Mouse (Mus musculus) R1 (cell line): ENCODE results near the gene 1700025G04Rik.

Experiments
- DNase-seq: peaks from one replicate; pipeline ENCODE4 v3.0.0-alpha.2; 2018; ENCODE audit warnings: low read depth, low spot score

The 1700025G04Rik gene

GRCm38 (mm10) chr1:152076222-152076845, 13.6 kb downstream of the 1700025G04Rik start:
- peak; percentile 18 for DNase-seq

GRCm38 (mm10) chr1:152075725-152076124, 14.2 kb downstream of the 1700025G04Rik start:
- DNase-seq = no peak

DNA sequence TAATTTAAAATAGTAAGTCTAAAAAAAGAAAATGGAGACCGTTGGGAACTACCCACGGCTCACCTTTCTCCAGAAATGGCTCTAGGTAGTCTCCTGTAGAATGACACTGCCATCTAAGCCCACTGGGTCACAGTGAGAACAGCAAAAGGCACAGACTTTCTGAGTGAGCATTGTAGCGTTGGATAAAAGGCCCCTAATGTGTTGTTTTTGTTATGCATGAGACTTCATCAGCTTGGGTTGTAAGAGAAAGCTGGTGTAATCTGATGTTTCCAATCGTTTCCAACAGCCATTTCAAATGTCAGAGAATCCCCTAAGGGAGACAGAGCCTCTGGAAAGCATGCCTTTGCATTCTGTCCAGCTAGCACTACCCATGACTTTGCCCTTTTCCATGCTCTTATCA, 19.5 kb downstream of the 1700025G04Rik start:
- DNase-seq = peak; percentile 70

- peak; percentile 24 for DNase-seq
Observed at GRCm38 (mm10) chr1:152069745-152070144, 20.2 kb downstream of the 1700025G04Rik start.

GRCm38 (mm10) chr1:152067919-152068318, 22.0 kb downstream of the 1700025G04Rik start:
- no peak for DNase-seq

DNA sequence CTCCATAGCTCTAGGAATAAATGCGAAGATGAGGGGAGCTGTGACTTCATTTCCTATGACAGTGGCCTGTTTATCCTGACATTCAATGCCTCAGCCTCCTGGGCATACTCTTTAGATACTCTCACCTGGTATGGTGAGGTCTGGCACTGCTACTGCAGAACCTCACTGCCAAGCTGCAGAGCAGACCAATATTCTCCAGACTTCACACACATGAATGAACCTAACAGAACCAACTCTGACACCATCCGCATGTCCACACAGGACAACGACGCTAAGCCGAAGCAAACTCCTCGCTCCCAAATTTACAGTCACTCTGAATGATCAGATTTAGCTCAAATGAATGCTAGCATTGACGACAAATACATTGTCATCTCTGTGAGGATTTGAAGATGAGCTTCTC, 24.4 kb downstream of the 1700025G04Rik start:
- DNase-seq = no peak

DNA sequence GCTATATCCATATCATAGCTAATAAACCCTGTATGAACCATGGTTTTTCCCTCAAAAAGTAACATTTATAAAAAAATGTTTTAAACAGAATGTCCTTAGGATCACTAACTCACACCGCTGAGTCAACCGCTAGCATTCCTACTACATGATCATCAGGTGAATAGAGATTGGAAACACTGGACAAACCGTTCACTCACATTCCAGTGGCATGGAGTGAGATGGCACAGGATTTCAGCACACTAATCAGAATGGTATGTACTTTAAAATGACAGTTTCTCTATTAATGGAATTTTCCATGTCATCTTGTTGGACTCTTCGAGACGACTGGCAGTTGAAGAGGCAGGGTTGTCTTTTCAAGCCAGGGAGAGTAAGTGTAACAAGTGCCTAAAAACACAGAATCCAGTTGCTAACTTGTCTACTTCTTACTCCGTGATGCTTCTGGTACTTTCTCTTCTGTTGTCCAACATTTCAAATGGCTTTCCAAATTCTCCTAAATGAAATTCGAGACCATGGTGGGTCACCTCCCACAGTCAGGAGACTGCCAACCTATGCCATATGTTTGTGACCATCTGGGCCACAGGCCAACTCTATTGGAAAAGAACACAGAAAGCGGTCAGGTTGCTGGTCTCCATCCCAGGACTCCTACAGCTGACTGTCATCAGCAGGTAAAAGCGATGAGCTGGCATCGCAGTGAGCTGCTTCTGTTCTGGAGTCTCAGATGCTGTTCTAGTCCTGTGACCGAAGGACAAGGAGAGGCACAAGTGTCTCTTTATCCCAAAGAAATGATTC, 26.4 kb downstream of the 1700025G04Rik start:
- no peak for DNase-seq

DNA sequence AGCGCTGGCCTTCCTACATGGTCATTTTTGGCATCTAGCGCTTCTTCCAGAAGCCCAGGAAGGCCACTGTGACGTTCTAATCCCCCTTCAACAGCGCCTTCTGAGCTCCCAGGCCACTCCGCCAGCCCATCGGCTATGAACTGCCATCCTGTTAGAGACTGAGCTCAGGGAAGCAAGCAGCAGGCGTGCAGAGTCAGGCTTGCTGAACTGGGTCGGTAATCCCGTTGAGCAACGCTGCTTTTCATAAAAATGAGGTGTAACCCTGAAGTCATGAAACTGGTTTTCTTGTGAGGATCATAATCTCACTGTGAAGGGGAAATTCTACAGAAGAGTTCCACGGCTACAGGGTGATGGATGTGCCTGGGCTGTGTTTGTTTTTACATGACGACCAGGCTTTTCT, 28.2 kb downstream of the 1700025G04Rik start:
- DNase-seq = no peak

DNA sequence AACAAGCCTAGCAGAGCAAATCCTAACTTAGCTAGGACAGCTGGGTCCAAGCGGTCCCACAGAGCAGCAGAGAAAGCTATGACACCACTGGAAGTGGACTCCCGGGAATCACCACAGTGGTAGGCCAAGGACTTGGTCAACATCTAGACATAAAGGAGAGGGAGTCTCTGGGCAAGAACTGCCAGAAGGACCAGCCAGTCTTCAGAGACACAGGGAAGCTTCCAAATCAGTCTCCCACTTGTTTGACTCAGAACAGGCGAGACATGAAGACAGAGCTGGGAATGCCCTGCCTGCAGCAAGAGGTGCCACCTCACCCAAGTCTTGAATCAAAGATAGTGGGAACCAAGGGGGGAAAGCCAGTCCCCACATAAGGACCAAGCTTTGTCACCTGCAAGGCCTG, 29.7 kb downstream of the 1700025G04Rik start:
- no peak for DNase-seq

GRCm38 (mm10) chr1:152058776-152059175, 31.1 kb downstream of the 1700025G04Rik start:
- no peak for DNase-seq

DNA sequence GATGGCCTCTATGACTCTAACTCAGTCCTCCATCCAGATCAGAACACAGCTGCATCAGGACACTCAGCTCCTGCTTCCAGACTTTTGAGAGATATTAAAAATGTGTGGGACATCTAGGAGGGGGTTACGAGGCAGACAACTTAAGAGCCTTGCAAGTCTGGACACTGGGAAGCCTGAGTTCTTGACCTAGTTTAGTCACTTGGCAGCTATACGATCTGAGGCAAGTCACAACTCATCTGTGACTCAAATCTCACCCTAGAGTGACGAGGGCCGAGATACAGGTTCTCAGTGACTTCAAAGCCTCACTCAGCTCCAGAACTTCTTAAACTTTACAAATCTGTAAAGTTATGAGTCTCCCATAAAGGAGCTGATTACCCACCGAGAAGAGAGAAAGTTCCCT, 36.8 kb downstream of the 1700025G04Rik start:
- DNase-seq = no peak

DNA sequence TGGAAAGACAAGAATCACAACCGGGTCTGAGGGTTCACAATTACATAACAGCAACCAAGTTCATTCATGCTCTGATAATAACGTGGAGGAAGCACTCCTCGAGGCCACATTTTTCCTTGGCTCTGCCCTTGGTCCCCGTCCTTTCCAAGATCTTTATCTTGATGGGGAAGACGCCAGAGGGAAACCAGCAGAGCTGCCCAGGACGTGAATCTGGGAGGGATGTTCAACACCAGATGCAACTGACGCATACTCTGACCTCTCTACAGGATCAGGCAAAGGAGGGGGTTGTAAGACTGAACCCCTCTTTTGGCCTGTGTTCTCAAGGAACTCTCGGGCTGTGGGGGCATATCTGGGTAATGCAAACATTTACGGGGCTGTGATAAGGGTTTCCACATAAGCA, 38.1 kb downstream of the 1700025G04Rik start:
- no peak for DNase-seq

- no peak for DNase-seq
Observed at GRCm38 (mm10) chr1:152050037-152050436, 39.9 kb downstream of the 1700025G04Rik start.

GRCm38 (mm10) chr1:152048291-152048690, 41.6 kb downstream of the 1700025G04Rik start:
- DNase-seq = no peak

DNA sequence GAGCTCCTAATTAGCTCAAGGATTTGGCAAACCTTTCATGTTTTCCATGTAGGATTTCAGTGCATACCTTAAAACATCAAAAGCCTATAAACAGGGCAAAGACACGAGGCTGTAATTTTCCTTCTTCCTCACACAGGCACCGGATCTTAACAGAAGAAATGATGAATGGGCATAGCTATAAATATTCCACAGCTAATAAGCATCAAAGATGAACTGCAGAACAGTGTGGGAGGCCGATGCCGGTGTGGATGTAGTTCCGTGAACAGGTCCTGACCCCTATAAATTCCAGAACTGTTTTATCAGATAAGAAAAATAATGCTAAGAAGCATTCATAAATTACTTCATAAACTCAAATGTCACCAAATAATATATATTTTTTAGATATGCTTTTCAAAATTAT, 42.5 kb downstream of the 1700025G04Rik start:
- no peak for DNase-seq

- DNase-seq = no peak
Observed at GRCm38 (mm10) chr1:152043453-152043852, 46.5 kb downstream of the 1700025G04Rik start.

GRCm38 (mm10) chr1:152042409-152042808, 47.5 kb downstream of the 1700025G04Rik start:
- DNase-seq = no peak

DNA sequence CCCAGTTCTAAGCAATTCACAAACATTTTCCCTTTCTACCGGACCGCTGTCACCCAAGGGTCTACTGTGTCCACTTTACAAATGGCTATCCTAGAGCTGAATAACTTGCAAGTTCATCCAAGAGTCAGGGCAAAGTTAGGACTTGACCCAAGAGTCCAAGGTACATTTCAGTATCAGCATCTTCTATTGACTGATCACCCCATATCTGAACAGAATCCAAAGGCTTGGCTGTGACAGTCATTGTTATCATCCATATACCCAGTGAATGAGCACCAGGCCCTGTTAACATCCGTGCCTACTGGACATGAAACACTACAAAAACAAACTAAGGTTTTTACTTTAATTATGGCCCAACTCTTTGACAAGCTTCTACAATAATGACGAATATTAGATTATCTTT, 48.9 kb downstream of the 1700025G04Rik start:
- DNase-seq = no peak

GRCm38 (mm10) chr1:152040053-152040452, 49.9 kb downstream of the 1700025G04Rik start:
- no peak for DNase-seq

- DNase-seq = no peak
Observed at GRCm38 (mm10) chr1:152039588-152039987, 50.3 kb downstream of the 1700025G04Rik start.

DNA sequence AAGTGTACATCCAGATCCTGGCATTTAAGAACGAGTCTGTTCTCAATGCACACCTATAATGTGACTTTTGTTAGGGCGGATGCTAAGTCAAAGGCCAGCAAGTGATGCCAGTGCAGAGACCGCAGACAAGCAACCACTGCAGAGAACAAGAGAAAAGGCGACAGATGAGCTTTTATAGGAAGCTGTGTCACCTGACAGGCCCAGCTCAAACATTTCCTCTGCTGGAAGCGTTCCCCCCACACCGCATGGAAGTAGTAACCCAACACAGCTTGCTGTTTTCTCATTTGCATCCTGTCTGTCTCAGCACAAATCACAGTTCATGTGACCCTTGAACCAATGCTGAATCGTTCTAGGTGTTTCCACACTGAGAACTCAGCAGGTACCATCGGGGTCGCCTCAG, 51.8 kb downstream of the 1700025G04Rik start:
- DNase-seq = no peak

- no peak for DNase-seq
Observed at GRCm38 (mm10) chr1:152037589-152037988, 52.3 kb downstream of the 1700025G04Rik start.

DNA sequence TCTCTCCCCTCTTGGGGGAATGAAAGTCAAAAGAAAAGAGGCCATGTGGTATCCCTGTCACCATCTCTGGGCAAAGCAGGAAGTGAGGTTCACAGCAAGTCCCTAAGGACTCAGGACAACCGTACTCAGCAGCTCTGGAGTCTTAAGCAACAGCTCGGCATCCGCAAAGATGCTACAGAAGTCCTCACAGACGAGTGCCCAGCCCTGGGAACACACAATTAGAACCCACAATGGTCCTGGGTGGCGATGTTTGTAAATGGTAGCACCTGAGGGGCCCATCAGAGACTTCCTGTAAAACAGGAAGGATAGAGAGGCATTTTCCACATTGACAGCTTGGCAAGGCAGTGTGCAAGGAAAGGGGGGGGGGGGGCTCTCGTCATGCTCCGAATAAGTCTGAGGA, 55.2 kb downstream of the 1700025G04Rik start:
- no peak for DNase-seq
